Mouse (Mus musculus) liver, embryonic 15.5 days (tissue): ENCODE measurements around the gene Inafm2. TPM values are rescaled to one million over a fixed set of nuclear protein-coding genes. Genes with fewer than 3 reads are reported as not detected.

Source experiments
- ATAC-seq: fragments of 200-750 bp; cut with Nextera tagmentation; 2 replicates; pipeline ENCODE4 v1.8.0; 2017; ENCODE audit warnings: moderate number of reproducible peaks, mild to moderate bottlenecking, moderate library complexity; ENCODE audit not compliant: insufficient read depth
- H3K27ac ChIP-seq: fragments of 300-500 bp; sonication (generic); replicated peaks from 2 replicates; pipeline ENCODE4 v1.5.1; 2015; ENCODE audit warnings: mild to moderate bottlenecking, inconsistent platforms
- H3K27me3 ChIP-seq: fragments of 300-500 bp; sonication (generic); 2 replicates; pipeline ENCODE4 v1.6.1; 2015; ENCODE audit warnings: mild to moderate bottlenecking, inconsistent platforms
- H3K36me3 ChIP-seq: fragments of 300-500 bp; sonication (generic); replicated peaks from 2 replicates; pipeline ENCODE4 v1.6.1; 2015; ENCODE audit warnings: moderate library complexity, mild to moderate bottlenecking, inconsistent platforms
- H3K4me1 ChIP-seq: fragments of 300-500 bp; sonication (generic); replicated peaks from 2 replicates; pipeline ENCODE4 v1.6.1; 2015; ENCODE audit warnings: inconsistent platforms
- H3K4me2 ChIP-seq: fragments of 300-500 bp; sonication (generic); 2 replicates; pipeline ENCODE4 v1.6.1; 2015; ENCODE audit warnings: moderate library complexity, mild to moderate bottlenecking, inconsistent platforms
- H3K4me3 ChIP-seq: fragments of 300-500 bp; sonication (generic); replicated peaks from 2 replicates; pipeline ENCODE4 v1.5.1; 2015; ENCODE audit warnings: mild to moderate bottlenecking, inconsistent platforms
- H3K9ac ChIP-seq: fragments of 300-500 bp; sonication (generic); 2 replicates; pipeline ENCODE4 v1.6.1; 2015; ENCODE audit warnings: moderate library complexity, mild to moderate bottlenecking, inconsistent platforms
- H3K9me3 ChIP-seq: fragments of 300-500 bp; sonication (generic); replicated peaks from 2 replicates; pipeline ENCODE4 v1.6.1; 2016; ENCODE audit warnings: inconsistent platforms
- WGBS: fragments of 180-500 bp; shearing (Covaris S2); methylation state at CpG from one replicate; pipeline ENCODE4 v1.1.7; 2015; ENCODE audit warnings: mixed read lengths; ENCODE audit not compliant: insufficient replicate concordance; 5-methylcytosine and 5-hydroxymethylcytosine counted together
- polyA plus RNA-seq: library from polyadenylated mRNA; unstranded; fragments of >200 nt; fragmentation: Nextera tagmentation; extraction: Ambion mirVana; gene quantifications from 2 replicates; pipeline ENCODE4 v1.2.1, GENCODE M21; 2015

Inafm2 gene
- polyA plus RNA-seq, 1 experiment from 2014 or later: 12.6 TPM

DNA sequence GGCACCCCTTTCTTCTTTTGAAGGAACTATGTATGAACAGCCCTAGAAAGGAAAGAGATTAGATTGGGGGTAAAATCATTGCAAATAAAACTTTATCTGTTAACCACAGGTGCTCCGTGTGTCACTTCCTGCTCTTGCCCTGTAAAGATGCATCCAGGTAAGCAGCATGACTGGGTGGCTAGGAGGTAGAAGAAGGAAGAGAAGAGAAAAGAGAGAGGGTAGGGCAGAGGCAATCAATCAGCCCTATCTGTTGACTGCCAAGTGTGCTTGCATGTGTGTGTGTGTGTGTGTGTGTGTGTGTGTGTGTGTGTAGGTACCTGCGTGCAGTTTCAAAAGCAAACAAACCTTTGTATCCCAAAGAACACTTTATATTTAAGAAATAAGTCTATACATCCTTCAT lies 29.0 kb downstream of the Inafm2 start:
- ATAC-seq: no peak
- Histone ChIP-seq H3K9ac (no peak overlapping the region), H3K9me3 (no peaks in the 10 kb centered on the region), H3K27ac (no peak overlapping the region), H3K36me3 (no peaks in the 10 kb centered on the region), H3K4me2 (no peak overlapping the region), H3K4me3 (no peak overlapping the region), H3K4me1 (peaks cover 7% of the 10 kb centered on the region), H3K27me3 (peaks cover 44% of the 10 kb centered on the region)
- 40% methylated on average over 2 of the region's 2 CpGs for WGBS

GRCm38 (mm10) chr2:118775396-118775795 lies 29.8 kb downstream of the Inafm2 start:
- Histone ChIP-seq H3K9ac (no peak overlapping the region), H3K4me3 (no peak overlapping the region), H3K4me2 (no peak overlapping the region), H3K27me3 (peaks cover 53% of the 10 kb centered on the region), H3K9me3 (no peaks in the 10 kb centered on the region), H3K36me3 (no peaks in the 10 kb centered on the region), H3K27ac (no peak overlapping the region), H3K4me1 (peaks cover 14% of the 10 kb centered on the region)
- ATAC-seq: no peak
- 32% methylated on average over 1 of the region's 1 CpGs for WGBS

DNA sequence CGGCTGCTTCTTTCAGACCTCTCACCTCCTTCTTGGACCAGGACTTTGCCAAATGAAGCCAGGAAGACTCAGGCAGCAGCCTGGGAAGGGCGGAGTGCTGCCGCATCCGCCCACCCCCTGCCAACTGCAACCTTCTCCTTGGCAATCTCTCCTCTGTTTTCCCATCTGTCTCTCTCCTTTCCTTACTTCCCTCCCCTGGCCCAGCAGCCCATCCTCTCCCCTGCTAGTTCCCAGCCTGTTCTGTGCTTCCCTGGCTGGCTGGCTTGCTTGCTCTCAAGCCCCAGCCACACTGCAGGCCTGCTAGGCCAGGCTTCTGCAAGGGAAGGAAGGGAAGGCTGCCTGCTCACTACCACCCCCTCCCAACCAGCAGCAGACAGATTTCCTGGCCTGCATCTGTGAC lies 30.3 kb downstream of the Inafm2 start:
- no peaks in the 10 kb centered on the region for H3K36me3 ChIP-seq
- ATAC-seq: no peak; the same call in 1 of the 2 replicates
- no peak overlapping the region for H3K4me3 ChIP-seq
- no peak overlapping the region for H3K27ac ChIP-seq
- H3K4me1 ChIP-seq: peaks cover 14% of the 10 kb centered on the region
- H3K4me2 ChIP-seq: no peak overlapping the region
- 64% methylated on average over 4 of the region's 4 CpGs for WGBS
- H3K9me3 ChIP-seq: no peaks in the 10 kb centered on the region
- peaks cover 55% of the 10 kb centered on the region for H3K27me3 ChIP-seq
- no peak overlapping the region for H3K9ac ChIP-seq

- Histone ChIP-seq H3K4me2 (no peak overlapping the region), H3K27ac (no peak overlapping the region), H3K9ac (no peak overlapping the region), H3K27me3 (peaks cover 56% of the 10 kb centered on the region), H3K36me3 (no peaks in the 10 kb centered on the region), H3K4me3 (no peak overlapping the region), H3K4me1 (peaks cover 14% of the 10 kb centered on the region), H3K9me3 (no peaks in the 10 kb centered on the region)
- WGBS: 64% methylated on average over 2 of the region's 2 CpGs
- ATAC-seq: no peak
These were observed 30.7 kb downstream of the Inafm2 start for GRCm38 (mm10) chr2:118776295-118776694.

DNA sequence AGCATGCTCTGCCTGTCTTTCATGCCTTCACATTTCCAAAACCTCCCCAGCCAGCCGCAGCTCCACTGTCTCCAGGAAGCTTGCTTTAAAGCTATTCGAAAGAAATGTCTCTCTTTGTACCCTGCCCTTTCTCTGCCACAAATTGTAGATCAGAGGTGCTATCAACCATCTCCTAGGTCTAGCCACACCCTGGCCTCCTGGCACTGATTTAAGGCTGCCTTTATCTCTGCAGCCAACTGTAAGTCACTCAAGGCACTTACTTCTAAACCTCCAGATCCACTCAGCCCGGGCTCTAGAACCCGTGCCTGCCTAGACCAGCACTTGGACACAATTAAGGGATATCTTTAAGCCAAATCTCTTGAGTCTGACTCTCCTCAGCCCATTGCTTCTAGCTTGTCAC lies 32.9 kb downstream of the Inafm2 start:
- peaks cover 18% of the 10 kb centered on the region for H3K4me1 ChIP-seq
- H3K27ac ChIP-seq: no peak overlapping the region
- WGBS: 47% methylated on average over 4 of the region's 4 CpGs
- no peak overlapping the region for H3K4me3 ChIP-seq
- no peaks in the 10 kb centered on the region for H3K36me3 ChIP-seq
- H3K4me2 ChIP-seq: no peak overlapping the region
- ATAC-seq: no peak
- no peaks in the 10 kb centered on the region for H3K9me3 ChIP-seq
- H3K9ac ChIP-seq: no peak overlapping the region
- H3K27me3 ChIP-seq: peaks cover 61% of the 10 kb centered on the region

GRCm38 (mm10) chr2:118779065-118779464 lies 33.5 kb downstream of the Inafm2 start:
- H3K36me3 ChIP-seq: no peaks in the 10 kb centered on the region
- H3K9ac ChIP-seq: no peak overlapping the region
- H3K4me1 ChIP-seq: peaks cover 18% of the 10 kb centered on the region
- peaks cover 61% of the 10 kb centered on the region for H3K27me3 ChIP-seq
- peak overlapping the region; percentile 55 for H3K4me2 ChIP-seq
- no peak overlapping the region for H3K27ac ChIP-seq
- WGBS: 28% methylated on average over 10 of the region's 10 CpGs
- H3K4me3 ChIP-seq: peak overlapping the region; percentile 17; the same call in 1 of the 2 replicates
- no peak for ATAC-seq
- H3K9me3 ChIP-seq: no peaks in the 10 kb centered on the region

DNA sequence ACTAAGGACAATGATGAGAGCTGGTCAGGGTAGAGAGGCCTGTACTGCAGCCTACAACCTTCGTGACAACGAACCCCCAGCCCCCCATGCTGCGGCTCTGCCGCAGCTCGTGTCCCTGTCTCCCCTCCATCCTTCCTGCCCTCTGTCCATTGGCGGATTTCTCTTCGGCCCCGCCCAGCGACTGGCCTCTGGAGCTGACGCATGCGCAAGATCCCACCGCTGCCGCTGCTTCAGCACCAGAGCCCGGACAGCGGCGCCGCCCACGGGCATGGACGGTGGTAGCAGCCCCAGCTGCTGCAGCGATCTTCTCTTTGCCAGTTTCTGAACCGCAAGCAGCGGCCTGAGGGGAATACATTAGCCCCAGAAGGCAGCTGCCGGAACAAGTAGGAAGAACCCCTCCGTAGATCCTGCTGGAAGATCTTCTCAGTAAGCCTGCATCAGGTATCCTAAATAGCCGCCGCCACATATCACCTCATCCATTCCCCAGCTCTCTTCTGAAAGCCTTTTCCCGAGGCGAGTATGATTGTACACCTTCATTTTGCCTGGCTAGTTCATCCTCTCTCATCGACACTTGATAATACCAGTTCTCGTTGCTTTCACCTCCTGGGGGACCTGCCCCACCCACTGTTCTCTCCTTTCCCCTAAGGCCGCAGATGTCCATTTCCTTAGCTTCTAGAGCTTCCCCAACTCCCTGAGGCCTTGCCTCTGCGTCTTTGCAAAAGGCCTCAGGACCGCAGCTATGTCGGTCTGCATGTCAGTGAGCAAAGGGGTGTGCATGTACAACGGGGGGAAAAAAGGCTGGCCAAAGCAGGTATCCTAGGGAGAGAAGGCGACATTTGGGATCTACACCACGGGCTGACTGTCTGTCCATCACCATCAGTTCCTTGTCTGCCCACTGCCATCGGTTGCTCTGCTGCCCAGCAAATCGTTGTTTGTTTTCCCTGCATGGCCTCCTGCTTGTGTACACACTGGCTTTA lies 34.2 kb downstream of the Inafm2 start, which contains the start of gene Disp2:
Gene Disp2, plus strand, starts transcription at position 216 of the 977 bp plus-strand sequence.
- Histone ChIP-seq H3K27ac (no peak within 1 kb of the TSS), H3K9ac (no peak within 1 kb of the TSS), H3K4me1 (peaks cover 18% of the 10 kb centered on the region), H3K4me3 (peak within 1 kb of the TSS; percentile 17; the same call in 1 of the 2 replicates), H3K9me3 (no peaks in the 10 kb centered on the region), H3K4me2 (peak within 1 kb of the TSS; percentile 55), H3K27me3 (peaks cover 66% of the 10 kb centered on the region), H3K36me3 (no peaks in the 10 kb centered on the region)
- ATAC-seq: peak; percentile 68
- 11% methylated on average over 39 of the region's 39 CpGs for WGBS

DNA sequence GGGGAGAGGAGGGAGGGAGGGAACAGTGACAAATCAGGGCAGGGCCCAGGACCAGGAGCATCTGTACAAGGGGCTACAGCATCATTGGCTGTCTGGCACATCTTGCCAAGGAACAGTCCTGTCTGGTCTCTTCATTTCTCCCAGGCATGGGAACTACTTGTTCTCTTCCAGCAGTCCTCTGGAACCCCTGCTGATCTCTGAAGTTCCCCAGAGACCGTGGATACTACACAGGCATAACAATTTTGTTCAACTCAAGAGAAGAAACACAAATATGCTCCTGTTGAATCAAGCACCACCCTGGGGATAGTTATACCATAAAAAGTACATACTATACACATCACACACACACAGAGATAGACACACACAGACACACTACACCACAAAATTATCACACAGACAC lies 35.6 kb downstream of the Inafm2 start:
- no peak overlapping the region for H3K9ac ChIP-seq
- no peak overlapping the region for H3K4me2 ChIP-seq
- H3K9me3 ChIP-seq: no peaks in the 10 kb centered on the region
- no peaks in the 10 kb centered on the region for H3K36me3 ChIP-seq
- H3K4me1 ChIP-seq: peaks cover 21% of the 10 kb centered on the region
- H3K4me3 ChIP-seq: no peak overlapping the region
- no peak for ATAC-seq
- H3K27ac ChIP-seq: no peak overlapping the region
- WGBS: 14% methylated on average over 1 of the region's 1 CpGs
- peaks cover 61% of the 10 kb centered on the region for H3K27me3 ChIP-seq

GRCm38 (mm10) chr2:118782303-118782702 lies 36.7 kb downstream of the Inafm2 start:
- no peak for ATAC-seq
- Histone ChIP-seq H3K36me3 (no peaks in the 10 kb centered on the region), H3K9ac (no peak overlapping the region), H3K4me1 (peaks cover 32% of the 10 kb centered on the region), H3K27ac (no peak overlapping the region), H3K4me3 (no peak overlapping the region), H3K9me3 (no peaks in the 10 kb centered on the region), H3K27me3 (peaks cover 54% of the 10 kb centered on the region), H3K4me2 (no peak overlapping the region)
- 27% methylated on average over 4 of the region's 4 CpGs for WGBS

- Histone ChIP-seq H3K4me1 (peaks cover 32% of the 10 kb centered on the region), H3K27me3 (peaks cover 54% of the 10 kb centered on the region), H3K9me3 (no peaks in the 10 kb centered on the region), H3K4me3 (no peak overlapping the region), H3K36me3 (no peaks in the 10 kb centered on the region), H3K9ac (no peak overlapping the region), H3K4me2 (no peak overlapping the region), H3K27ac (no peak overlapping the region)
- no peak for ATAC-seq
- WGBS: 23% methylated on average over 5 of the region's 5 CpGs
These were observed 37.5 kb downstream of the Inafm2 start for GRCm38 (mm10) chr2:118783093-118783492.

GRCm38 (mm10) chr2:118783663-118784062 lies 38.1 kb downstream of the Inafm2 start:
- H3K9me3 ChIP-seq: no peaks in the 10 kb centered on the region
- H3K4me1 ChIP-seq: peaks cover 32% of the 10 kb centered on the region
- no peak for ATAC-seq
- H3K9ac ChIP-seq: no peak overlapping the region
- no peaks in the 10 kb centered on the region for H3K36me3 ChIP-seq
- H3K27ac ChIP-seq: no peak overlapping the region
- H3K4me2 ChIP-seq: no peak overlapping the region
- peaks cover 52% of the 10 kb centered on the region for H3K27me3 ChIP-seq
- no peak overlapping the region for H3K4me3 ChIP-seq
- 79% methylated on average over 7 of the region's 7 CpGs for WGBS
